Mouse (Mus musculus) layer of hippocampus, adult 2 months (tissue): ENCODE measurements at regions not wholly inside any gene's neighbourhood (a gene's known extent, or its start where the extent isn't known, plus 50 kb on each side); places are given as distances from the start of the nearest gene placed in this dataset.
A peak's percentile ranks its signal among the peaks of the same experiment; 100 is the strongest.

Experiments
- DNase-seq, 2 experiments: peaks; one replicate each; pipeline ENCODE4 v3.0.0; 2022; ENCODE audit warnings: low spot score in 2 of 2
- H3K27ac ChIP-seq: fragments of 200-600 bp; 2 replicates; pipeline ENCODE4 v1.8.1; 2022
- H3K4me3 ChIP-seq: fragments of 200-600 bp; 2 replicates; pipeline ENCODE4 v1.8.1; 2022; ENCODE audit warnings: mild to moderate bottlenecking
- CTCF ChIP-seq: fragments of 200-600 bp; conservative IDR thresholded peaks from 2 replicates; pipeline ENCODE4 v1.8.1; 2022; ENCODE audit warnings: antibody characterized with exemption, mild to moderate bottlenecking, moderate library complexity

DNA sequence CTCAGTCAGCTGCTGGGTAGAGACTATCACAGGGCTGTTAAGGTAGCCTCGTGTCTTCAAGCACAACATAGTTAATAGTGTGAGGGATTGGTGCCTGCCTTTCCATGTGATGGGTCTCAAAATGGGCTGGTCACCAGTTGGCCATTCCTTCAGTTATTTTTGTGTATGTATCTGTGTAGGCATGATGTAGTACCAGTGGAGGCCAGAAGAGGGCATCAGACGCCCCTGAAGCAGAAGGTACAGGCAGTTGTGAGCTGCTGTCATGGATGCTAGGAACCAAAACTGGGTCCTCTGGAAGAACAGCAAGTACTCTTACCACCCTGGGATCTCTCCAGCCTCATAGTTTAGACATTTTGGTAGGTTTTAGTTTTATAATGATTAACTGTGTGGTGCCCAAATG, 228.9 kb upstream of the 1700056E22Rik start:
- Histone ChIP-seq H3K27ac (no peak overlapping the region), H3K4me3 (no peak overlapping the region)
- DNase-seq, result no peak
- TF ChIP-seq CTCF, result peak; percentile 63

DNA sequence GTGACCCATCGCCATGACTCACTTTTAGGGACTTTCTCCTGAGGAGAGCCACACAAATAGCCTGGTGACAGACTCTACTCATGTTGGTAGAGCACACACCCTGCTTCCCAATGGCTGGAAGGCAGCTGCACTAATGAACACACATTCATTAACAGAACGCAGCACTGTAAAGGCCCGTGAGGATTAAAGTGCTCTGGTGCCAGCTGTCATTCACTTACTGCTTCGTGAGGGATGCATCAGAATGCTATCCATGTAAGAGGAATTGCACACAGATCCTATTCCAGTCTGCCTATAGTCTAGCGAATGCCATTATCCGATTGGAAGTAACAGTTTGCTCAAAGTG, 227.3 kb upstream of the 1700056E22Rik start:
- H3K4me3 ChIP-seq, result no peak overlapping the region
- no peak overlapping the region for H3K27ac ChIP-seq
- DNase-seq, result no peak
- TF ChIP-seq CTCF, result no peak

DNA sequence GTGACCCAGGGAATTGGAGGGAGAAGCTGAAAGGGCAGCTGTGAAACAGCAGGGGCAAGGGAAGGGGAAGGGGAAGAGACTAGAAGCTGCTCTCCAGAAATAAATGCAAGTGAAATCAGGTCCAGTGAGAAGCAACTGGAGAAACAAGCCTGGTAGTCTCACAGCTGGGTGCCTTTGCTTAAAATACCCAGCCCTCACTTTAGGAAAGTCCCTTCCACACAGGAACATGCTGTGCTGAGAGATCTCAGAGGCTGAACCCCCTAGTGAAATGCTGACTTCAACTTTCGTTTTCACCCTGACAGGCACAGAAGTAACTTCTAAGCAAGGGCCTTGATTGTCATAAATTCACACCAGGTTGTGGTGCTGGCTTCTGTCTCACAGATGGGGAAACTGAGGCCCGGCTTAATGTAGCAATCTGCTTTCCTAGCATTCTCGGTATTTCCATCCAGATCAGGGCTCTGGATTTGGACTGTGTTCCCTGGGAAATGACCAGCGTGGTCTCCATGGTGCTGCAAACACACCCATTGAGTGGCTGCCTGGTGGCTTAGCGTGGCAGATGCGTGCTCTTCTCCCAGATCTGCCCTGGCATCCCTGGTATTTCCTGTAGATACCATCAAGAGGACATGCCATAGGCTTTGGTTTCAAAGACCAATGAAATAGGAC, 226.8 kb upstream of the 1700056E22Rik start:
- Histone ChIP-seq H3K27ac (no peak overlapping the region), H3K4me3 (no peak overlapping the region)
- no peak for TF ChIP-seq CTCF
- DNase-seq, result no peak

DNA sequence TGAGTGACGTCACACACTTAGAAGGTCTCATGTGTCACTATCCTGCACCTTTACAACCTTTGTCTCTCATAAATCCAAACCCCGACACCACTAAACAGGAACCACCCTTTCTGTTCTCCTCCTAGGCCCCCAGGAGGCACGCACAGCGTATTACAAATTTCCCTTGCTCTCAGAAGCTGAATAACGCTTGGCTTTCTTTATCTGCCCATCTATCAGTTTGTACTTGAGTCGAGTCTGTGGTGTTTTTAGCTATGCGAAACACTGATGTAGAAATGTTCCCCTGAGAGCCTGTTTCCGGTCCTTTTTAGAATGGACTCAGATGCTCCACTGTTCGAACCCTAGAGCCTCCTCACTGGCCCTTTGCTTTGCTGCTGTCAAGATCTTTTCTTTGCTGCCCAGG, 225.8 kb upstream of the 1700056E22Rik start:
- H3K4me3 ChIP-seq, result no peak overlapping the region
- DNase-seq, result no peak
- TF ChIP-seq CTCF, result no peak
- no peak overlapping the region for H3K27ac ChIP-seq

DNA sequence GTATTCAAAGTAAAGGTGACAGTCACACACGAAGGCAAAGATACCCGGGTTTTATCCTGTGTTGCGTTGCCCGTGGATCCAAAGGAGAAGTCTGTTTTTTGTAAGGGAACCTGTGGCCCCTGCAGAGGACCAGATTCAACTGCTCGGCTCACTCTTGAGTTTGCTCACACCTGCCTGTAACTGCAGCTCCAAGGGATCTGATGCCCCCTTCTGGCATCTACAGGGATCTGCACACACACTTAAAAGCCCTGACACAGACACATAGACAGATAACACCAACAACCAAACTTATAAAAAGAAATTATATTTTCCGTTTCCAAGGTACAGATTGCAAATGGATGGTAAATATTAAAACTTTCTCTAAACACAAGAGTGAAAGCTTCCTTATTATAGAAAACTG, 223.3 kb upstream of the 1700056E22Rik start:
- DNase-seq, result no peak
- peak; percentile 31 for TF ChIP-seq CTCF

DNA sequence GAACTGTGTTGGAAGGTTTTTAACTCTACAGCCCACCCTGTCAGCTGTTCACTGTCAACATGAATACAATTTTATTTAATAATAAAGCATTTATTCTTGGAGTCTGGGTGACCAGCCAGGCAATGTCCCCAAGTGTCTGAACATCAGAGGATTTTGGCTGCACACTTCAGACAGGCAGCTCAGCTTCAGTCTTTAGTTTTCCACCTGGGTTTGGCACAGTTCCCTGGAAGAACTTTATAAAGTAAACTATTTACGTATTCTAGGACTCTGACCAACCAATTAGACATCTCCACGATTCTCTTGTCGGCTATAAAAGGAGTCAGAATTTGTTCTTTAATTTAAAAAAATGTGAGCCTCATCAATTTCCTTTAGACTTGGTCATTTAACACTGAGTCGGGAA, 220.8 kb upstream of the 1700056E22Rik start:
- no peak for TF ChIP-seq CTCF
- Histone ChIP-seq H3K27ac (no peak overlapping the region), H3K4me3 (no peak overlapping the region)
- DNase-seq, result no peak

More for the DNA sequence above, 223.3 kb upstream of the 1700056E22Rik start:
- Histone ChIP-seq H3K27ac (no peak overlapping the region), H3K4me3 (no peak overlapping the region)

DNA sequence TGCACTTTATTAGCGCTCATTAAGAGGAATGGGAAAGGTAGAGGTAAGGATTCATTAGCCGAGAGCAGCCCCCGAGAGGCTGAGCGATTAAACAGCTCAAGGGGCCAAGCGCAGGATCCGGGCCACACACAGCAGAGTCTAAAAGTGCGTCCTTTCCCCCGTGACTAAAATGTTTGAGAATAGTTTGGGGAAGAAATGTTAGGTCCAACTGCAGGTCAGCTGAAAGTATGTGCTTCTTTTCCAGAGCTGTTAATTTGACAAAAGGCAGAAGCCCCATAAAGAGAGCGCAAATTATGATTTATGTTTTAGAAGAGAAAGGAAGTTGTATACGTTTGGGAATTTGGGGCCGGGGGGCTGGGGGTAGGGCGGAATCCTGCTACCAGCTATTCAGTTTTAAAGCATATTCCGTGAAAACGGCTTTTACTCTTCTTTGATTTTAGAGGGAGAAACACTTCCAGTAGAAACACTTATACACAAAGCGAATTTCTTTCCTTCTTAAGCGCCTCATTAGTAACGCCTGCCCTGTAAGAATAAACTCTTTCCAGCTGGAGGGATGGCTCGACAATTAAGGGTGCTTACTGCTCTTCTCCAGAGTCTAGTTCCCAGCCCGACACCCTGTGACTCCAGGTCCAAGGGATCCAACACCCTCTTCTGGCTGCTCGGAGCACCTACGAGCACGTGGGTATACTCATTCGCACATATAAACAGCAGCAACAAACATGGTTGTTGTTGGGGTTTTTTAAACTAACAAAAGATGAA, 210.8 kb upstream of the 1700056E22Rik start:
- Histone ChIP-seq H3K27ac (no peak overlapping the region), H3K4me3 (no peak overlapping the region)
- no peak for DNase-seq
- no peak for TF ChIP-seq CTCF

DNA sequence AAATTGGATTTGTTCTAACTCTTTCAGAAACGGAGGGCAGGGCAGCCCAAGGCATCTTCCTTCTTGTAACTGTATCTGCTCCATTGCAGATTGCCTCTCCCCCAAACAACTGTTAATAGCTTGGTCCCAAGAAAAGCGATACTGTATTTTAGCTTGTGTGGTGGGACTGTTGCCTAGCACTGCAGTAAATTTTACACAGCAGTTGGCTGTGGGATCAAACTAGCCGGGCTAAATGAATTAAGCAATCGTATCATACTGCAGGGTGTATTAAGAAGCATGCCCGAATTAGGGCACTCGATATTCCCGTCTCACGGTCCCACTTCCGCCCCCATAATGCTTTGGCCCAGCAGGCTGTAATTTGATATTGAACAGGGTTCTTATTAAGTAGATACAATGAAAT, 210.2 kb upstream of the 1700056E22Rik start:
- DNase-seq, result no peak
- Histone ChIP-seq H3K4me3 (no peak overlapping the region), H3K27ac (no peak overlapping the region)
- no peak for TF ChIP-seq CTCF

DNA sequence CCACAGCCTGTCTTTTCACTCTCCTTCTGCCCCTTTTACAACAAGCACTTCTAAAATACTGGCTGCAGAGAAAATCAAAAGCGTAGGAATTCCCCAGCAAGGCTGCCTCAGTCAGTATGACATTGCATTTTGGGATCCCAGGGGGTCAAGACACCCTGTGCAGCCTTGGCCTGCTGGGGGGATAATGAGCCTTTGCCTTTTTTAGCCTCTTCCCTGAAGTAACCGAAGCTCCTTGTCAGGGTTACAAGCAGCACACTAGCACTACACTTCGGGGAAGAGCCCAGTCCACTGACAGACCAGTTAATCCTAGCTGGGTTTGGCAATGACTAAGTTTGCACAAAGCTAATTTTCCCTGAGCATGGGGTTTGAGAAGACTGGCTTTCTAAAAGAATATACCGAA, 207.7 kb upstream of the 1700056E22Rik start:
- no peak for DNase-seq
- no peak for TF ChIP-seq CTCF
- H3K27ac ChIP-seq, result no peak overlapping the region

DNA sequence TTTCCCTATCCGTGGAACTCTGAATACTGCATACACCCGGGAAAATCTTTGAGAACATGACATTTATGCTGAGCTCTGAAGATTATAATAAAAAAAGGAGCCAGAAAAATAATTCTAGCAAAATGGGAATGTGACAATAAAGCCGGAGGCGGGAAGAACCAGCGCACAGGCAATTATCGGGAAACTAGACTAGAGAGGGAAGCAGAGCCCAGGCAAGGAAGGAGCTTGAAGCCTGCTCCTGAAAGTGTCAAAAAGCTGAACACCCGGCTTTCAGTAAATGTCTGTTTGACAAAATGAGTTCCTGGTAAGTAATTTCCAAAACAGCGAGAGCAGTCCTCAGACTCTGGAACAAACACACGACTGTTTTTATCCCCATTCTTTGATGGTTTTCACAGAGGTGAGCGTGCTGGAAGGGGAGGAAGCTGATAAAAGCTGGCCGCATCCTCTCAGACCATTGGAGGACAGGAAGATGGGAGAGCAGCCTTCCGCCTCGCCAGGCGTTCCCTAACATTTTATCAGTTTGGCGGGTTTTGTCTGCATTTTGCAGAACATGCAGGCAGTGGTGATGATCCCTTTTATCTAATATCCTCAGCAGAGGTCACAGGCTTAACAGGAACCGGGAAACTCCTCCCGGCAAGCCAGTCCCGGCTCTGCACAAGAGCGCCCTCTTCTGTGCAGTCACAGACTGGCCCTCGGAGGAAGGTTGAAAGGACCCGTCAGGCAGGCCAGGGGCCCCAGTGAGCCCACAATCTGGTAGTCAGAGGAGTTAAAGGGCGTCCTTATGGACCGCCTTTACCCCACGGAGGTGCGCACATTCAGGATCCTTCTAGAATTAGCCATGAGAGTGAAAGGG, 201.3 kb upstream of the 1700056E22Rik start:
- DNase-seq, result peak; percentile 47 to 79
- peak; percentile 96 for TF ChIP-seq CTCF
- H3K27ac ChIP-seq, result no peak overlapping the region
- H3K4me3 ChIP-seq, result peak overlapping the region; percentile 47

More for the DNA sequence above, 207.7 kb upstream of the 1700056E22Rik start:
- H3K4me3 ChIP-seq, result no peak overlapping the region

DNA sequence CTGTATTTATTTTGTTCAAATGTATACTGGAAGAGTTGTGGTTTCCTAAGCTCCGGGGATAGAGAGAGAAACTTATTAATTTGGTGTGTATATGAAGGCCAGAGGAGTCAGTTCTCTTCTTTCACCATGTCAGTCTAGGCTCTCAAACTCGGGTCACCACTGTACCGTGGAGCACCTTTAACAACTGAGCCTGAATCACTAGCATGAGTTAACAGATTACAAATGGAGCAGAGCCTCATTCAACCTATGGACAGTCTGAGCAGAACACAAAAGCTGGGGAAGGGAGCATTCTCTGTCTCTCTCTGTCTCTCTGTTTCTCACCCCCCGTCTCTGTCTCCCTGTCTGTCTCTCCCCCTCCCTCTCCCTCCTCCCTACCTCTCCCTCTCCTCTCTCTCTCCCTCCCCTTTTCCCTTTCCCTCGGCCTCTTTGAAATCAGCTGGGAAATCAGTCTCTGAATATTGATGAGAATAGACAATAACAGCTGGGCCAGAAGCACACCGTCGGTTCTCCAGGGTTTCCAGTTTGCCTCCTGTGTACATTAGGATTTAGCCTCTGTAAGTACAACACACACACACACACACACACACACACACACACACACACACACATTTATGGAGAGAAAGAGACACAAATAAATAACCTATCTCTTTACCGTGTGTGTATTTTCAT, 200.4 kb upstream of the 1700056E22Rik start:
- peak overlapping the region; percentile 32; the same call in 1 of the 2 replicates for H3K27ac ChIP-seq
- DNase-seq, result no peak
- no peak for TF ChIP-seq CTCF

DNA sequence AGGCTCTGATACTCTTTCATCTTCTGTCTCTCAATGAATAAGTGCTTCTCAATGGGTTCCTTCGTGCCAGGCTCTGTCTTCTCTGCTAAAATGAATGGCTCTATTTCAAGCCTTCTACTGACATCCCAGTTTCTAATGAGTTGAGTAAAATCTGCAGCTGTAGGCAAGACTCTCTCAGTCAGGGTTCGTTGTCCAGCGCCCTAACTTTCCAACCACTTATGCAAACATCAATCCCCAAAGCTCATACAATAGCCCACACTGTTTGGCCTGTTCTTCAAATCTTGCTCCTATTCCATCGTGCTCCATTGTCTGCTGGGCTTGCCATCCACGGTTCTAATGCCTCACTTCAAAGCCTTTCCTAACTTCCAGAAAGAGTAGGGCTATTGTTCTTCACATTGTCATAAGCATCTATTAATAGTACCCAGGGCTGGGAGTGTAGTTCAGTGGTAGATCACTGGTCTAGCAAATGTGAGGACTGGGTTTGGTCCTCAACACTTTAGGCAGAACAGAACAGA, 199.7 kb upstream of the 1700056E22Rik start:
- TF ChIP-seq CTCF, result no peak
- Histone ChIP-seq H3K4me3 (no peak overlapping the region), H3K27ac (peak overlapping the region; percentile 53; the same call in 1 of the 2 replicates)
- DNase-seq, result peak in 1 of 2 experiments; percentile 5

More for the DNA sequence above, 200.4 kb upstream of the 1700056E22Rik start:
- no peak overlapping the region for H3K4me3 ChIP-seq

DNA sequence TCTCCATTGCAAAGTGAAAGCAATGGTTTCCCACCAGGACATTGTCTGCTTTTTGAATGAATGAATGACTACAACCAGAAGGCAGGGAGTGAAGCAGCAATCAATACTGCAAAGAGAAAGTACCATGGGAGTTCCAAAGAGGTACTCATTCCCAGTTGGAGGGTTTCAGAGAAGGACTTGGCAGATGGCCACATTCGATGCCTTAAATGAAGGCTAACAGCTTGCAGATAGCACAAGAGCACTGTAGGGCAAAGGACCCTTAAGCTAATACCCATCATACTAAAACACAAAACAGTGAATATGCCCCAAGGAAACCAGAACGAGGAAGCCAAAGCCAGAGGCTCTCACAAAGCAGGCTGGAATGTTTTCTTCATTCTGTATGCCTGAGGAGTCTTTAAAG, 188.2 kb upstream of the 1700056E22Rik start:
- no peak for DNase-seq
- TF ChIP-seq CTCF, result no peak
- H3K4me3 ChIP-seq, result no peak overlapping the region
- no peak overlapping the region for H3K27ac ChIP-seq
